In the genomic region with DNA sequence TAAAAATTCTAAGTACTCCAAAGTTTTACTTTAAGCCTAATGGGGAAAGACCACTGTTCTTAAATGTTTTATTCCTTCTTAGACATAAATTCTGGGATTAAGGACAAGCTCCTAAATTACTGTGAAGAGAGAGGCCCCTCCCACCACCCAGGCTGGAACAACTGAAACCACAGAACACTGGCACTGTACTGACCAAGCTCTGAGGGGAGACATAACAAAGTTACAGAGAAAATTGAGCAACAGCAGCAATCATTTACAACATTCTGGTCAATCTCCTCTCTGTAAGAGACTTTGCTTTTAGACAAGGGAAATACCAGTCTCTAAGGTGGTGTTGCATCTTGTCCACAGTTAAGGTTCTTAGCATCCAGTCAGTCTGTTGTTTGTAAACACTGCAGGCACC, we compare ENCODE assay signal across 11 mouse cellular contexts. TPM values are rescaled to one million over a fixed set of nuclear protein-coding genes. Genes with fewer than 3 reads are reported as not detected.
DNase-seq lines count a peak whose midpoint lies in the region; ATAC-seq and TF ChIP-seq lines count a peak whose summit lies in the region.
"Had no signal": no experiment of that assay in that cellular context is flagged by ENCODE, and none has a peak within 500 bp of the region (broad histone marks: within the 10 kb centered on the region; RNA-seq: fewer than 3 reads in every experiment).

No protein-coding gene starts in this region.

- H3K36me3 ChIP-seq in lung, postnatal 0 days (ENCODE audit: insufficient read depth, low read length), result no peaks in the 10 kb centered on the region
- no peaks in the 10 kb centered on the region for H3K36me3 ChIP-seq in liver, embryonic 15.5 days (replicated peaks)
- H3K36me3 ChIP-seq: lung, embryonic 15.5 days had no signal

- ATAC-seq in lung, postnatal 0 days, result no peak
- 0 out of 2 replicates have a peak, but pooled peaks have one; percentile 15 for ATAC-seq in common myeloid progenitor, adult 5-6 weeks (replicated peaks; ENCODE audit: low read depth, poor library complexity, severe bottlenecking)
- no peak for ATAC-seq in liver, embryonic 15.5 days (ENCODE audit: insufficient read depth)
- ATAC-seq: intestine, embryonic 16.5 days had no signal

- H3K9ac ChIP-seq in lung, postnatal 0 days (replicated peaks; ENCODE audit: low read depth), result no peak overlapping the region; the same call in 1 of the 2 replicates
- H3K9ac ChIP-seq in liver, embryonic 15.5 days, result no peak overlapping the region
- H3K9ac ChIP-seq: lung, embryonic 15.5 days had no signal

- no peak for TF ChIP-seq EP300 in lung, postnatal 0 days (IDR thresholded peaks at IDR 0.05)

- H3K4me1 ChIP-seq in lung, postnatal 0 days (ENCODE audit: insufficient read depth, low read depth, low read length), result peaks cover 14% of the 10 kb centered on the region; the same call in 1 of the 2 replicates
- peaks cover 75% of the 10 kb centered on the region for H3K4me1 ChIP-seq in liver, embryonic 15.5 days (replicated peaks)

- H3K4me2 ChIP-seq in lung, postnatal 0 days (replicated peaks; ENCODE audit: low read depth, low read length), result no peak overlapping the region
- peak overlapping the region; percentile 88 for H3K4me2 ChIP-seq in liver, embryonic 15.5 days
- H3K4me2 ChIP-seq: lung, embryonic 15.5 days had no signal

- H3K27me3 ChIP-seq in lung, postnatal 0 days (replicated peaks; ENCODE audit: insufficient read depth, low read length), result no peaks in the 10 kb centered on the region
- no peaks in the 10 kb centered on the region for H3K27me3 ChIP-seq in liver, embryonic 15.5 days
- H3K27me3 ChIP-seq: lung, embryonic 15.5 days had no signal

- H3K9me3 ChIP-seq in lung, postnatal 0 days (ENCODE audit: low read length), result no peaks in the 10 kb centered on the region
- no peaks in the 10 kb centered on the region for H3K9me3 ChIP-seq in liver, embryonic 15.5 days (replicated peaks)
- H3K9me3 ChIP-seq: lung, embryonic 15.5 days had no signal

- H3K4me3 ChIP-seq in lung, postnatal 0 days (ENCODE audit: low read depth, low read length), result no peak overlapping the region
- no peak overlapping the region for H3K4me3 ChIP-seq in liver, embryonic 15.5 days (replicated peaks)
- H3K4me3 ChIP-seq: lung, embryonic 15.5 days had no signal

- H3K27ac ChIP-seq in lung, postnatal 0 days (ENCODE audit: low read length), result no peak overlapping the region
- H3K27ac ChIP-seq in liver, embryonic 15.5 days (replicated peaks), result peak overlapping the region; percentile 72
- H3K27ac ChIP-seq: lung, embryonic 15.5 days had no signal

- DNase-seq in adrenal gland, adult 8-10 months, result peak; percentile 25
- DNase-seq in adrenal gland, postnatal 10 days, result no peak
- DNase-seq in lung, postnatal 0 days (ENCODE audit: low spot score), result peak; percentile 76
- no peak for DNase-seq in lung, postnatal 4 days
- DNase-seq in gastrocnemius, postnatal 25 days, result no peak
- no peak for DNase-seq in left cerebral cortex, adult 18-20 months (ENCODE audit: low spot score in 2 of 2)
- DNase-seq: cerebellum, postnatal 36 days had no signal

- TF ChIP-seq CTCF in lung, postnatal 0 days (IDR thresholded peaks at IDR 0.05), result no peak

RNA-seq across cellular contexts. Expression of a gene that starts 4.2 kb away (rescaled TPM):
- 10 to 100 TPM; 66.1 to 83.6 (median 74.3) TPM for total RNA-seq in adrenal gland, adult 8-10 months (2022)
- total RNA-seq in adrenal gland, postnatal 10 days (2021), result 10 to 100 TPM; 62.2 to 67.7 TPM
- 48.3 and 55.0 TPM in 2 replicates for polyA plus RNA-seq in lung, postnatal 0 days (2015; fragmentation: Nextera tagmentation; extraction: Ambion mirVana)
- total RNA-seq in common myeloid progenitor, adult 5-6 weeks (2017), result 31.3 and 56.3 TPM in 2 replicates
- polyA plus RNA-seq in liver, embryonic 15.5 days (2015; fragmentation: Nextera tagmentation; extraction: Ambion mirVana), result 24.2 and 26.2 TPM in 2 replicates
- total RNA-seq in gastrocnemius, postnatal 25 days (2021), result 10 to 100 TPM; 30.4 to 32.3 TPM
- total RNA-seq in left cerebral cortex, adult 18-20 months (2021), result 10 to 100 TPM; 71.0 to 73.2 TPM

RNA-seq across cellular contexts. Expression of a gene that starts 23.0 kb away (rescaled TPM):
- total RNA-seq in adrenal gland, adult 8-10 months (2022), result 10 to 100 TPM; 29.3 to 40.7 (median 34.2) TPM
- total RNA-seq in adrenal gland, postnatal 10 days (2021), result 10 to 100 TPM; 32.1 to 34.6 TPM
- 21.8 and 21.9 TPM in 2 replicates for polyA plus RNA-seq in lung, postnatal 0 days (2015; fragmentation: Nextera tagmentation; extraction: Ambion mirVana)
- total RNA-seq in common myeloid progenitor, adult 5-6 weeks (2017), result 117 and 123 TPM in 2 replicates
- 35.7 and 37.6 TPM in 2 replicates for polyA plus RNA-seq in liver, embryonic 15.5 days (2015; fragmentation: Nextera tagmentation; extraction: Ambion mirVana)
- total RNA-seq in gastrocnemius, postnatal 25 days (2021), result 1 to 10 TPM; 5.5 to 6.8 TPM
- 10 to 100 TPM; 27.8 to 28.6 TPM for total RNA-seq in left cerebral cortex, adult 18-20 months (2021)

Comparison
In these comparisons a context has a peak if more than half of its experiments do, and no peak if none do; other contexts are left out.
1. DNase-seq: peak in adrenal gland, adult 8-10 months (single experiment) and lung, postnatal 0 days (single experiment); none in adrenal gland, postnatal 10 days (single experiment), lung, postnatal 4 days (0 of 2), gastrocnemius, postnatal 25 days (single experiment) and left cerebral cortex, adult 18-20 months (0 of 2).